Mouse (Mus musculus): ENCODE data around the gene Syngr3.

- no peak for TF ChIP-seq POLR2A (IDR thresholded peaks at IDR 0.05; ENCODE audit: extremely low read depth, insufficient read depth, low read length)
- TF ChIP-seq CTCF (IDR thresholded peaks at IDR 0.05; ENCODE audit: extremely low read depth, insufficient read depth, low read length) = no peak
Observed at GRCm38 (mm10) chr17:24705821-24706220, 16.1 kb upstream of the Syngr3 start.

All from cortical plate, adult 2 months (tissue).